Mouse (Mus musculus): Measurements from ENCODE around the gene Arhgap45. TPM values are rescaled to one million over a fixed set of nuclear protein-coding genes. Genes with fewer than 3 reads are reported as not detected.

Gene Arhgap45
- polyA plus RNA-seq, 1 experiment from 2014 or later: 4.7 TPM

- WGBS: 8% methylated on average over 27 of the region's 27 CpGs
- H3K36me3 ChIP-seq: peaks cover 22% of the 10 kb centered on the region
- H3K27ac ChIP-seq: peak overlapping the region; percentile 92
- H3K9ac ChIP-seq: peak overlapping the region; percentile 82
- peaks cover 58% of the 10 kb centered on the region for H3K4me1 ChIP-seq (replicated peaks)
- H3K4me2 ChIP-seq: peak overlapping the region; percentile 75
- H3K9me3 ChIP-seq (replicated peaks): no peaks in the 10 kb centered on the region
- H3K27me3 ChIP-seq: no peaks in the 10 kb centered on the region
- ATAC-seq (replicated peaks; ENCODE audit: insufficient number of reproducible peaks, insufficient read depth, low FRiP score, low read depth): no peak
- H3K4me3 ChIP-seq: peak overlapping the region; percentile 74
Measured at GRCm38 (mm10) chr10:79987771-79988505, 28.5 kb upstream of the Arhgap45 start.

- H3K9ac ChIP-seq: peak within 1 kb of the TSS; percentile 82
- under 1% methylated on average over 59 of the region's 59 CpGs for WGBS
- H3K4me3 ChIP-seq: peak within 1 kb of the TSS; percentile 74
- H3K27me3 ChIP-seq: no peaks in the 10 kb centered on the region
- H3K4me1 ChIP-seq (replicated peaks): peaks cover 51% of the 10 kb centered on the region
- peaks cover 29% of the 10 kb centered on the region for H3K36me3 ChIP-seq
- H3K4me2 ChIP-seq: peak within 1 kb of the TSS; percentile 75
- H3K9me3 ChIP-seq (replicated peaks): no peaks in the 10 kb centered on the region
- peak; percentile 14; the same call in 1 of the 2 replicates for ATAC-seq (replicated peaks; ENCODE audit: insufficient number of reproducible peaks, insufficient read depth, low FRiP score, low read depth)
- peak within 1 kb of the TSS; percentile 92 for H3K27ac ChIP-seq
Measured at GRCm38 (mm10) chr10:79988506-79989271, 27.8 kb upstream of the Arhgap45 start, which contains the start of gene Cnn2. Gene Cnn2, plus strand, starts transcription at chr10:79988584.

DNA sequence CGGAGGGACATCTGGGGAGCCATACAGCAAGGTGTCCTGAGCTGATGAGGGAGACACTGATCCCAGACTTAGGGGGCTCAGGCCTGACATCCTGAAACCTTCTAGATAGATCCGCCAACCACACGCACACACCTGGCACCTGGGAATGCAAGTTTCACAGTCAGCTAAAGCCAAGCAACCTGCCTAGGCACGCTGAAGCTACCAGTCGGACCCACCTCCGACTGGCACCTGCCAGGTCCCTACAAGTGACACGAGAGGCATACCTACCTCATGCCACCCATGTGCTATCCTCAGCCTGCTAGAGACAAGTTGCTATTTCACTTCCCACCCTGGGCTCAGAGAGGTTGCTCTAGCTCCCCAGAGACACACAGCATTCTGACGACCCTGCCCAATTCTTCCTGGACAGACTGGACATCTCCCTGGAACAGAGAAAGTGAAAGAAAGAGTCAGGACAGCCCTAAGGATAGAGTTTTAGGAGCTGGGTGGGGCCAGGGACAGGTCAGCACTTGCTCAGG, 27.1 kb upstream of the Arhgap45 start:
- H3K27ac ChIP-seq: peak overlapping the region; percentile 92
- H3K4me2 ChIP-seq: peak overlapping the region; percentile 75
- H3K9ac ChIP-seq: peak overlapping the region; percentile 82
- 22% methylated on average over 8 of the region's 8 CpGs for WGBS
- peaks cover 54% of the 10 kb centered on the region for H3K4me1 ChIP-seq (replicated peaks)
- no peaks in the 10 kb centered on the region for H3K9me3 ChIP-seq (replicated peaks)
- H3K36me3 ChIP-seq: peaks cover 36% of the 10 kb centered on the region
- no peaks in the 10 kb centered on the region for H3K27me3 ChIP-seq
- no peak for ATAC-seq (replicated peaks; ENCODE audit: insufficient number of reproducible peaks, insufficient read depth, low FRiP score, low read depth)
- H3K4me3 ChIP-seq: peak overlapping the region; percentile 74

DNA sequence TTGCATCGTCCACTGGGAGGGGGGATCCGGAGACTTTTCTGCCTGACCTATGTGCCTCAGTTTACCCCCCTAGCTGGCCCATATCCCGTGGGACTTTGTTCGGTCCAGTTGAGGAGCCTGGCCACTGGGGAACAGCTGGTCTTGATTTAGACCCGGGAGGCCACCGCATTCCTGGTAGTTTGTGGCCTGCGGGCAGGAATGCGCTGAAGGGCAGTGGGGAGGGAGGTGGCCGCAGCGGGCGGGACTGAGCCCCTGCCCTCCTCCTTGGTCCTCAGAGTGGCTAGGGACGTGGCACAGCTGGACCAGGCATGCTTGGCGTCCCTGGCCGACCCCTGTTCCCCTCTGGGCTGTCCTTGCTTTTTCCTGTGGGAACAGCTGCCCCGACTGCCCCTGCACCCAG, 26.6 kb upstream of the Arhgap45 start:
- H3K27ac ChIP-seq: peak overlapping the region; percentile 92
- H3K4me2 ChIP-seq: peak overlapping the region; percentile 75
- no peaks in the 10 kb centered on the region for H3K27me3 ChIP-seq
- no peak for ATAC-seq (replicated peaks; ENCODE audit: insufficient number of reproducible peaks, insufficient read depth, low FRiP score, low read depth)
- peaks cover 58% of the 10 kb centered on the region for H3K4me1 ChIP-seq (replicated peaks)
- peak overlapping the region; percentile 74 for H3K4me3 ChIP-seq
- H3K36me3 ChIP-seq: peaks cover 41% of the 10 kb centered on the region
- 14% methylated on average over 15 of the region's 15 CpGs for WGBS
- no peaks in the 10 kb centered on the region for H3K9me3 ChIP-seq (replicated peaks)
- peak overlapping the region; percentile 82 for H3K9ac ChIP-seq

- Histone ChIP-seq H3K4me3 (peak overlapping the region; percentile 16), H3K36me3 (peaks cover 50% of the 10 kb centered on the region), H3K4me1 (replicated peaks) (peaks cover 56% of the 10 kb centered on the region), H3K4me2 (peak overlapping the region; percentile 75; the same call in 1 of the 2 replicates), H3K9ac (no peak overlapping the region), H3K27ac (0 out of 2 replicates have a peak overlapping the region, but pooled peaks have one; percentile 19), H3K9me3 (replicated peaks) (no peaks in the 10 kb centered on the region), H3K27me3 (no peaks in the 10 kb centered on the region)
- WGBS: 78% methylated on average over 12 of the region's 12 CpGs
- no peak for ATAC-seq (replicated peaks; ENCODE audit: insufficient number of reproducible peaks, insufficient read depth, low FRiP score, low read depth)
Measured at GRCm38 (mm10) chr10:79991099-79991498, 25.4 kb upstream of the Arhgap45 start.

- WGBS: 84% methylated on average over 6 of the region's 6 CpGs
- Histone ChIP-seq H3K27ac (no peak overlapping the region), H3K27me3 (no peaks in the 10 kb centered on the region), H3K4me1 (replicated peaks) (peaks cover 52% of the 10 kb centered on the region), H3K9me3 (replicated peaks) (no peaks in the 10 kb centered on the region), H3K9ac (no peak overlapping the region), H3K36me3 (peaks cover 50% of the 10 kb centered on the region), H3K4me2 (no peak overlapping the region), H3K4me3 (no peak overlapping the region)
- no peak for ATAC-seq (replicated peaks; ENCODE audit: insufficient number of reproducible peaks, insufficient read depth, low FRiP score, low read depth)
Measured at GRCm38 (mm10) chr10:79991548-79991947, 24.9 kb upstream of the Arhgap45 start.

DNA sequence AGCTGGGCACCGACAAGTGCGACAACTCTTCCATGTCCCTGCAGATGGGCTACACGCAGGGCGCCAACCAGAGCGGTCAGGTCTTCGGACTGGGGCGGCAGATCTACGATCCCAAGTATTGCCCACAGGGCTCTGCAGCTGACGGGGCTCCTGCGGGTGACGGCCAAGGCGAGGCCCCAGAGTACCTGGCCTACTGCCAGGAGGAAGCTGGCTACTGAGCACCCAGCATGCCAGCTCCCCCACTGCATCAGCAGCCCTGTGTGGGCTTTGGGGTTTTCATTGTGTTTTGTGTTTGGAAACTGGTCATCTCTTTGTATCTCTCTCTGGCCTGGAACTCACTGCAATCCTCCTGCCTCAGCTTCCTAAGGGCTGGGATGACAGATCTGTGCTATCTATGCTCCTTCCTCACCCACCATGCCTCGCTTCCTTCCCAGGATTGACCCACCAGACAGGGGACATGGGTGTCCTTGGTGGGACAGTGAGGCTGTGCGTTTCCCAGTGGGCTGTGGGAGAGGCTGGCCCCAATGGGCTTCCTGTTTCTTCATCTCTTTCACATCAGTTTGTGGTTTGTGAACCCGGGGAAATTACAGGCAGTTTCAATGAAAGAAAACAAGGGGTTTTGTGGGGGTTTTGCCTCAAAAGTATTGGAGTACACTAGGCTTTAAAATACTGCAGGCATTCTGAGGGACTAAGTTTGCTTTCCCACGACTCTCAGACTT, 21.9 kb upstream of the Arhgap45 start:
- Histone ChIP-seq H3K27me3 (no peaks in the 10 kb centered on the region; the same call in 1 of the 2 replicates), H3K4me3 (no peak overlapping the region), H3K27ac (peak overlapping the region; percentile 27; the same call in 1 of the 2 replicates), H3K4me2 (no peak overlapping the region), H3K36me3 (peaks cover 50% of the 10 kb centered on the region), H3K9ac (no peak overlapping the region), H3K4me1 (replicated peaks) (peaks cover 47% of the 10 kb centered on the region), H3K9me3 (replicated peaks) (no peaks in the 10 kb centered on the region)
- 72% methylated on average over 16 of the region's 16 CpGs for WGBS
- ATAC-seq (replicated peaks; ENCODE audit: insufficient number of reproducible peaks, insufficient read depth, low FRiP score, low read depth): no peak

DNA sequence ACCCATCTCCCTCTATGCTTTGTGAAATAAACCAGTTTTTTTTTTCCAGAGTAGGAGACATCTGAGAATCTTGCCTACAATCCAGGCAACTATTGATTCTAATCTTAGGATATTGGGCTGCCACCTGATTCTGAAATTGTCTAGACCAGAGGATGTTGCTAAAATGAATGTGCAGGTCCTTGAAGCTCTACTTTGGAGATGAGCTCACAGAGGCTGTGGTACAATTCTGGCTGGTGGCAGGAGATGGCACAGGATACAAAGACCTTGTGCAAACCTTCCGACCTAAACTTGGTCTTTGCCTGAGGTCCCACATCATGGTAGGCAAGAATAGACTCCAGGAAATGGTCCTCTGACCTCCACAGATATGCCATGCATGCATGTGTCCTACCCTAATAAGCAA, 20.8 kb upstream of the Arhgap45 start:
- H3K27ac ChIP-seq: peak overlapping the region; percentile 28; the same call in 1 of the 2 replicates
- no peak for ATAC-seq (replicated peaks; ENCODE audit: insufficient number of reproducible peaks, insufficient read depth, low FRiP score, low read depth)
- H3K36me3 ChIP-seq: peaks cover 50% of the 10 kb centered on the region
- H3K9ac ChIP-seq: no peak overlapping the region
- no peaks in the 10 kb centered on the region for H3K9me3 ChIP-seq (replicated peaks)
- H3K4me1 ChIP-seq (replicated peaks): peaks cover 38% of the 10 kb centered on the region
- 0 out of 2 replicates have a peak overlapping the region, but pooled peaks have one; percentile 59 for H3K4me3 ChIP-seq
- 55% methylated on average over 1 of the region's 1 CpGs for WGBS
- H3K27me3 ChIP-seq: no peaks in the 10 kb centered on the region; the same call in 1 of the 2 replicates
- H3K4me2 ChIP-seq: no peak overlapping the region

DNA sequence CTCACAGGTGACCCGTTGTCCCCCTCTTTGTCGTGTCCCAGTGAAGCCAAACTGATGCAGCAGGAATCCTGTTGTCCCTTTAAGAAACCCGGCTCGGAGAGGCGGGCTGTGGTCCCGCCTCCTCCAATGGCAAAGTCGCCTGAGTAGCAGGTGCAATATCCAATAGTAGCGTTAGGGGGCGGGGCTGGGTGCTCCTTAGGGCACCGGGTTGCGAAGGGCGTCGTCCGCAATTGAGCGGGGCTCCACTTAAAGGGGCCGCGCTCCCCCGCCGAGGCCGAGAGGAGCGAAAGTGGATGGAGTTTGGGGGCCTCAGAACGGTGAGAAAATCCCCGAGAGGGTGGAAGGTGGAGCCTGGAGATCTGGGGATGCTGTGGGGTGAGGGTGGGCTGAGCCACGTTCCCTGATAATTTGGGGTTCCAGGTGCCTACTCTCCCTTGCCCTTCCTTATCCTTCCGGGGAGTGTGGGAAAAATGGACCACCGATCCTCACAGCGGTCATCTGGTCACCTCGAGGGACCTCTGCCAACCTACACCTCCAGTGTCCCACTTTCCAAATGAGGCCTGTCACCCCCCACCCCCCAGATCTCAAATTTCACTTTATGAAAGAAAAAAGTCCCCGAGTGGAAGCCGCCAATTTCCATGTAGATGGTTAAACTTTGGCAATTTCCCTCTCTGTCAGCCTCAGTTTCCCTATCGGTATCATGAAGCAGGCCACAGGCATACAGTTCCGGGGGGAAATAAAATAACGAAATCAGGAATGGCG, 20.0 kb upstream of the Arhgap45 start, which contains the start of gene Abca7:
Abca7 (plus strand) TSS at position 223 of the 762 bp plus-strand sequence.
- H3K4me1 ChIP-seq (replicated peaks): peaks cover 31% of the 10 kb centered on the region
- peak within 1 kb of the TSS; percentile 59 for H3K4me3 ChIP-seq
- H3K9me3 ChIP-seq (replicated peaks): no peaks in the 10 kb centered on the region
- H3K9ac ChIP-seq: peak within 1 kb of the TSS; percentile 54
- WGBS: under 1% methylated on average over 34 of the region's 34 CpGs
- peak within 1 kb of the TSS; percentile 82 for H3K4me2 ChIP-seq
- peaks cover 3% of the 10 kb centered on the region for H3K27me3 ChIP-seq
- peak; percentile 87 for ATAC-seq (replicated peaks; ENCODE audit: insufficient number of reproducible peaks, insufficient read depth, low FRiP score, low read depth)
- peaks cover 43% of the 10 kb centered on the region for H3K36me3 ChIP-seq
- peak within 1 kb of the TSS; percentile 69 for H3K27ac ChIP-seq

DNA sequence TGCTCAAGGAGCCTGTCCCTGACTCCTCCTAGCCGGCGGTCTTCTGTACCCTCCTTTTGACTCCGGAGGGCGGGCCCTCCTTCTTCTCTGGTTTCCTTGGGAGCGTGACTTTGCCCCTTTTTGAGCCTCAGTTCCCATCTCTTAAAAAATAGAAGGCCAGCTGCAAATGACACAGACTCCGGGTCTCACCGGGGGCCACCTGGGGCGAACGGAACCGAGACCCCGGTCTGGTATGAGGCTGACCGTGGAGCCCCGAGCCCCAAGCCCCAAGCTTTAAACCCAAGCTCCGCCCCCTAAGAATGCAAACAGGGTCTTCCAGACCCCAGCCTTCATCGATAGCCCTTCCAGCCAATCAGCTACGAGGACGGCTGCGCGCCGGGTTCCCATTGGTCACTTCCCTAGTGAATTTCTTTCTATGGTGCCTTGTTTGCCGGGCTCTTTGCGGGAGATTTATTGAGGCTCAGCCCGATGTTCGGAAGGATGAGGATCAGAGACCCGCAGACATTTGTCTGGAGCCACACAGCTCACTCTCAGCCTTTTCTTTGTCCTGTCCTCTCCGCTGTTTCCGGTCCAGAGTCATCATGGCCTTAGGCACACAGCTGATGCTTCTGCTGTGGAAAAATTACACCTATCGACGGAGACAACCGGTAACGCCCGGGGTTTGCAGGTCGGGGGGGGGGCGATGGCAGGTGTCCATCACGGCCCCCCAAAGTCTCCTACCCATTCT, 19.3 kb upstream of the Arhgap45 start:
- WGBS: under 1% methylated on average over 35 of the region's 35 CpGs
- Histone ChIP-seq H3K4me2 (peak overlapping the region; percentile 82), H3K4me1 (replicated peaks) (peaks cover 29% of the 10 kb centered on the region), H3K27me3 (peaks cover 9% of the 10 kb centered on the region), H3K9me3 (replicated peaks) (no peaks in the 10 kb centered on the region), H3K4me3 (peak overlapping the region; percentile 59), H3K9ac (peak overlapping the region; percentile 54), H3K27ac (peak overlapping the region; percentile 69), H3K36me3 (peaks cover 36% of the 10 kb centered on the region)
- no peak; the same call in 1 of the 2 replicates for ATAC-seq (replicated peaks; ENCODE audit: insufficient number of reproducible peaks, insufficient read depth, low FRiP score, low read depth)
